Mouse (Mus musculus) urinary bladder, postnatal 4 days (tissue): ENCODE measurements around the gene Bloc1s4.

ENCODE experiments used
- DNase-seq, 2 experiments: peaks; one replicate each; pipeline ENCODE4 v3.0.0; 2021 to 2022; ENCODE audit warnings: low spot score in 2 of 2

Bloc1s4 gene

GRCm38 (mm10) chr5:36719601-36720000 lies 28.8 kb downstream of the Bloc1s4 start:
- no peak for DNase-seq

GRCm38 (mm10) chr5:36719135-36719534 lies 29.3 kb downstream of the Bloc1s4 start:
- DNase-seq, result no peak

GRCm38 (mm10) chr5:36717889-36718288 lies 30.6 kb downstream of the Bloc1s4 start:
- DNase-seq, result no peak

- DNase-seq, result no peak
These were observed 31.6 kb downstream of the Bloc1s4 start for GRCm38 (mm10) chr5:36716816-36717215.

- DNase-seq, result no peak
These were observed 33.6 kb downstream of the Bloc1s4 start for GRCm38 (mm10) chr5:36714832-36715231.

- DNase-seq, result no peak
These were observed 34.8 kb downstream of the Bloc1s4 start for GRCm38 (mm10) chr5:36713693-36714092.

GRCm38 (mm10) chr5:36712553-36713534 lies 35.6 kb downstream of the Bloc1s4 start:
- peak; percentile 86 for DNase-seq

- DNase-seq, result no peak
These were observed 36.6 kb downstream of the Bloc1s4 start for GRCm38 (mm10) chr5:36711863-36712262.

GRCm38 (mm10) chr5:36705792-36706191 lies 42.7 kb downstream of the Bloc1s4 start:
- DNase-seq, result no peak

- DNase-seq, result no peak
These were observed 43.1 kb downstream of the Bloc1s4 start for GRCm38 (mm10) chr5:36705390-36705789.

- no peak for DNase-seq
These were observed 43.8 kb downstream of the Bloc1s4 start for GRCm38 (mm10) chr5:36704684-36705083.

- no peak for DNase-seq
These were observed 47.4 kb downstream of the Bloc1s4 start for GRCm38 (mm10) chr5:36700939-36701620.

- no peak for DNase-seq
These were observed 49.8 kb downstream of the Bloc1s4 start for GRCm38 (mm10) chr5:36698689-36699088.

GRCm38 (mm10) chr5:36698067-36698670 lies 50.3 kb downstream of the Bloc1s4 start:
- no peak for DNase-seq
